Mouse (Mus musculus): ENCODE results near the gene Nlk. TPM values are rescaled to one million over a fixed set of nuclear protein-coding genes. Genes with fewer than 3 reads are reported as not detected.

Gene Nlk
- polyA plus RNA-seq, 1 experiment from 2014 or later = 29.4 TPM

- Histone ChIP-seq H3K27me3 (ENCODE audit: control insufficient read depth, insufficient read depth, low read length) (no peaks in the 10 kb centered on the region), H3K4me2 (ENCODE audit: low read depth, low read length) (no peak overlapping the region), H3K4me1 (ENCODE audit: control insufficient read depth, insufficient read depth, low read length) (no peaks in the 10 kb centered on the region), H3K9me3 (ENCODE audit: control insufficient read depth, low read length) (no peaks in the 10 kb centered on the region), H3K9ac (replicated peaks; ENCODE audit: low read depth, low read length) (no peak overlapping the region), H3K36me3 (ENCODE audit: control insufficient read depth, insufficient read depth, low read length) (peaks cover 73% of the 10 kb centered on the region), H3K27ac (ENCODE audit: low read depth, low read length) (no peak overlapping the region), H3K4me3 (ENCODE audit: low read depth, low read length) (no peak overlapping the region)
- no peak for ATAC-seq (ENCODE audit: low read depth)
- WGBS = 88% methylated on average over 1 of the region's 1 CpGs
Measured at GRCm38 (mm10) chr11:78522481-78522997, 174.6 kb downstream of the Nlk start.

GRCm38 (mm10) chr11:78521880-78522279 lies 175.3 kb downstream of the Nlk start:
- WGBS = 90% methylated on average over 3 of the region's 3 CpGs
- Histone ChIP-seq H3K9ac (replicated peaks; ENCODE audit: low read depth, low read length) (no peak overlapping the region), H3K9me3 (ENCODE audit: control insufficient read depth, low read length) (no peaks in the 10 kb centered on the region), H3K4me3 (ENCODE audit: low read depth, low read length) (no peak overlapping the region), H3K27me3 (ENCODE audit: control insufficient read depth, insufficient read depth, low read length) (no peaks in the 10 kb centered on the region), H3K27ac (ENCODE audit: low read depth, low read length) (no peak overlapping the region), H3K4me1 (ENCODE audit: control insufficient read depth, insufficient read depth, low read length) (no peaks in the 10 kb centered on the region), H3K36me3 (ENCODE audit: control insufficient read depth, insufficient read depth, low read length) (peaks cover 71% of the 10 kb centered on the region), H3K4me2 (ENCODE audit: low read depth, low read length) (no peak overlapping the region)
- ATAC-seq (ENCODE audit: low read depth) = no peak

DNA sequence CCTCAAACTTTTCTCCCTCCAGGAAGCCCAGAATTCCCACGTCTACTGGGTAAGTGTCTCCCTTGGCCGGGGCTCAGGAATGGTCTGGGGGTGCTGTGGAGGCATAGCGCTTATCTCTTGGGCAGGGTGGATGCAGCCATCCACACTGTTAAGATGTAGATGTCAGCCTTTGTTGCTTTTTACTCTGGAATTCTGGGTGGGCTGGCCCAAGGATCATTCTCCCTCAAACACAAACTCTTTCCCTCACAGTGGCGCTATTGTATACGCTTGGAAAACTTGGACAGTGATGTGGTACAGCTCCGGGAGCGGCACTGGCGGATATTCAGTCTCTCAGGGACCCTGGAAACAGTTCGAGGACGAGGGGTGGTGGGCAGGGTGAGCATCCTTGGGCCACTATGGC lies 178.2 kb downstream of the Nlk start:
- Histone ChIP-seq H3K27ac (ENCODE audit: low read depth, low read length) (no peak overlapping the region), H3K9me3 (ENCODE audit: control insufficient read depth, low read length) (no peaks in the 10 kb centered on the region), H3K4me1 (ENCODE audit: control insufficient read depth, insufficient read depth, low read length) (no peaks in the 10 kb centered on the region), H3K36me3 (ENCODE audit: control insufficient read depth, insufficient read depth, low read length) (peaks cover 59% of the 10 kb centered on the region), H3K4me2 (ENCODE audit: low read depth, low read length) (no peak overlapping the region), H3K9ac (replicated peaks; ENCODE audit: low read depth, low read length) (no peak overlapping the region), H3K4me3 (ENCODE audit: low read depth, low read length) (no peak overlapping the region), H3K27me3 (ENCODE audit: control insufficient read depth, insufficient read depth, low read length) (no peaks in the 10 kb centered on the region)
- ATAC-seq (ENCODE audit: low read depth) = no peak
- WGBS = 92% methylated on average over 10 of the region's 10 CpGs

Other genes with a start within 250 kb of the Nlk start
- gene Slc46a1, start 231.7 kb downstream of the Nlk start, polyA plus RNA-seq (2014; fragmentation: Nextera tagmentation; extraction: Ambion mirVana) = 26.1 and 27.6 TPM in 2 replicates
- 54.3 and 56.1 TPM in 2 replicates for gene Sarm1, start 199.6 kb downstream of the Nlk start, polyA plus RNA-seq (2014; fragmentation: Nextera tagmentation; extraction: Ambion mirVana)
- gene Vtn, start 198.3 kb downstream of the Nlk start, polyA plus RNA-seq (2014; fragmentation: Nextera tagmentation; extraction: Ambion mirVana) = 91.3 and 227 TPM in 2 replicates
- gene Sebox, start 193.9 kb downstream of the Nlk start, polyA plus RNA-seq (2014; fragmentation: Nextera tagmentation; extraction: Ambion mirVana) = not detected in 2 replicates
- 104 and 108 TPM in 2 replicates for gene Tmem199, start 185.2 kb downstream of the Nlk start, polyA plus RNA-seq (2014; fragmentation: Nextera tagmentation; extraction: Ambion mirVana)
- 169 and 191 TPM in 2 replicates for gene Poldip2, start 185.2 kb downstream of the Nlk start, polyA plus RNA-seq (2014; fragmentation: Nextera tagmentation; extraction: Ambion mirVana)
- 49.3 and 55.0 TPM in 2 replicates for gene Tnfaip1, start 161.0 kb downstream of the Nlk start, polyA plus RNA-seq (2014; fragmentation: Nextera tagmentation; extraction: Ambion mirVana)
- gene Ift20, start 161.0 kb downstream of the Nlk start, polyA plus RNA-seq (2014; fragmentation: Nextera tagmentation; extraction: Ambion mirVana) = 122 and 124 TPM in 2 replicates
- gene Tmem97, start 146.6 kb downstream of the Nlk start, polyA plus RNA-seq (2014; fragmentation: Nextera tagmentation; extraction: Ambion mirVana) = 38.0 and 43.0 TPM in 2 replicates
- gene Ccnq, start 54.4 kb upstream of the Nlk start, polyA plus RNA-seq (2014; fragmentation: Nextera tagmentation; extraction: Ambion mirVana) = 34.0 and 37.8 TPM in 2 replicates
- gene Lyrm9, start 129.2 kb upstream of the Nlk start, polyA plus RNA-seq (2014; fragmentation: Nextera tagmentation; extraction: Ambion mirVana) = 38.5 and 39.3 TPM in 2 replicates
- 0.35 and 1.1 TPM in 2 replicates for gene Nos2, start 223.4 kb upstream of the Nlk start, polyA plus RNA-seq (2014; fragmentation: Nextera tagmentation; extraction: Ambion mirVana)

Data from neural tube, embryonic 14.5 days (tissue).